Mouse (Mus musculus) myocyte (in vitro differentiated cells): ENCODE measurements at regions not wholly inside any gene's neighbourhood (a gene's known extent, or its start where the extent isn't known, plus 50 kb on each side); places are given as distances from the start of the nearest gene placed in this dataset.

ENCODE experiments used
- H3K27me3 ChIP-seq: one replicate; pipeline ENCODE4 v1.6.1; 2011; ENCODE audit not compliant: control insufficient read depth, insufficient read depth, insufficient read length
- H3K36me3 ChIP-seq: one replicate; pipeline ENCODE4 v1.6.1; 2011; ENCODE audit not compliant: control insufficient read depth, insufficient read depth
- H3K4me2 ChIP-seq: one replicate; pipeline ENCODE4 v1.6.1; 2011; ENCODE audit warnings: low read depth, control low read depth
- H3K4me3 ChIP-seq: one replicate; pipeline ENCODE4 v1.5.1; 2011; ENCODE audit warnings: mild to moderate bottlenecking, control low read depth, moderate library complexity
- H3K79me2 ChIP-seq: one replicate; pipeline ENCODE4 v1.6.1; 2011; ENCODE audit not compliant: control insufficient read depth, insufficient read depth
- H3ac ChIP-seq: one replicate; pipeline ENCODE4 v1.6.1; 2011; ENCODE audit not compliant: control insufficient read depth, insufficient read length
- CEBPB ChIP-seq: IDR thresholded peaks from 2 replicates; pipeline ENCODE4 v1.6.1; 2011; ENCODE audit warnings: mild to moderate bottlenecking, moderate library complexity; ENCODE audit not compliant: poor library complexity, insufficient read depth, severe bottlenecking
- E2F4 ChIP-seq: IDR thresholded peaks from one replicate; pipeline ENCODE4 v1.6.1; 2011; ENCODE audit warnings: mild to moderate bottlenecking, control low read depth, moderate library complexity; ENCODE audit not compliant: insufficient read depth
- MAX ChIP-seq: IDR thresholded peaks from one replicate; pipeline ENCODE4 v1.6.1; 2011; ENCODE audit warnings: low read depth, mild to moderate bottlenecking, control low read depth
- MYOD1 ChIP-seq, 3 experiments: IDR thresholded peaks; one replicate each; pipeline ENCODE4 v1.6.1; 2011; ENCODE audit warnings: control low read depth in 2 of 3, low read depth in 2 of 3, mild to moderate bottlenecking in 2 of 3, moderate library complexity in 1 of 3; ENCODE audit not compliant: insufficient read length in 2 of 3, control insufficient read depth in 1 of 3
- MYOG ChIP-seq, 3 experiments: IDR thresholded peaks; one replicate each; pipeline ENCODE4 v1.6.1; 2011; ENCODE audit warnings: control low read depth in 2 of 3, low read depth in 2 of 3, mild to moderate bottlenecking in 2 of 3; ENCODE audit not compliant: insufficient read length in 2 of 3, control insufficient read depth in 1 of 3, insufficient read depth in 1 of 3
- POLR2A ChIP-seq: IDR thresholded peaks from one replicate; pipeline ENCODE4 v1.6.1; 2011; ENCODE audit warnings: low read depth, mild to moderate bottlenecking, control low read depth, moderate library complexity; ENCODE audit not compliant: insufficient read length
- POLR2AphosphoS2 ChIP-seq: IDR thresholded peaks from one replicate; pipeline ENCODE4 v1.6.1; 2011; ENCODE audit warnings: low read depth, control low read depth; ENCODE audit not compliant: insufficient read length
- REST ChIP-seq: IDR thresholded peaks from one replicate; pipeline ENCODE4 v1.6.1; 2011; ENCODE audit warnings: mild to moderate bottlenecking, control low read depth, moderate library complexity; ENCODE audit not compliant: insufficient read depth, insufficient read length
- SRF ChIP-seq: IDR thresholded peaks from one replicate; pipeline ENCODE4 v1.6.1; 2011; ENCODE audit warnings: low read depth; ENCODE audit not compliant: control insufficient read depth, insufficient read length
- TCF12 ChIP-seq: IDR thresholded peaks from one replicate; pipeline ENCODE4 v1.6.1; 2011; ENCODE audit warnings: mild to moderate bottlenecking, control low read depth; ENCODE audit not compliant: poor library complexity, insufficient read depth, severe bottlenecking
- TCF3 ChIP-seq: IDR thresholded peaks from one replicate; pipeline ENCODE4 v1.6.1; 2011; ENCODE audit warnings: low read depth, control low read depth; ENCODE audit not compliant: insufficient read length
- USF1 ChIP-seq: IDR thresholded peaks from one replicate; pipeline ENCODE4 v1.6.1; 2011; ENCODE audit warnings: low read depth, mild to moderate bottlenecking, control low read depth, moderate library complexity

DNA sequence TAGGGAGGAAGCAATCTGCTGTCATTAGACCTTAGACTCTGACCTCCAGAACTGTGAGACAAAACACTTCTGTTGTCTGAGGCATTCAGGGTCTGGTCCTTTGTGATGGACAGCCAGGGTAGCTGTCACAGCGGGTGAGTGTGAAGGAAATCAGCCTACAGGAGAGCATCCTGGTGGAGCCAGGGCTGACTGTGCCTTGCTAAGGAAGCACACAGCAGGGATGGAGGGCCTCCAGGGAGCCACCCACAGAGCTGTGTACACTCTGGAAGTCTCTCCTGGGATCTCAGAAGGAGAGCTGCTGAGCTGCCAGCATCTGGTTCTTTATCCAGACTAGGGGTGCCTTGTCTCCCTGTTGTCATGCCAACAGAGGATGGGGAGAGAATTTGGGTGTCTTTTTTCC lies 74.4 kb upstream of the Dpt start:
- Histone ChIP-seq H3K36me3 (no peaks in the 10 kb centered on the region), H3K4me3 (no peak overlapping the region), H3K27me3 (no peaks in the 10 kb centered on the region), H3ac (no peak overlapping the region), H3K79me2 (no peaks in the 10 kb centered on the region), H3K4me2 (no peak overlapping the region)
- TF ChIP-seq E2F4: no peak
- no peak for TF ChIP-seq TCF3
- no peak for TF ChIP-seq REST

DNA sequence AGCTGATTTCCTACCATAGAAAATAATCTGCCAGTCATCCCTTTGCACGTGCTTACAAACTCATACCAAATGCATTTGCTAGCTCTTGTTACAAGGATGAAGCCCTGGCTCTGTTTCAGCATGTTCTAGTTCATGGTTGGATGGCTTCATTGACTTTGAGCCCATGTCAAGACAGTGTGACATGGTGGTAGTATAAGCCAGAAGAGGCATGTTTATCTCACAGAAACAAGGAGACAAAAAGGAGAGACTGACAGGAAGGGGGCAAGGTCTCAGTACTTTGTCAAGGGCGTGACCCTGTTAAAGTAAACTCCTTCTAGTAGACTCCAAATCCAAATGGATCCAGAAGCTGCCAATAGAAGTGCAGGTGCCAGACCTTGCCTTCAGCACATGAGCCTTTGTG lies 81.5 kb upstream of the Dpt start:
- TF ChIP-seq REST: no peak
- no peak for TF ChIP-seq TCF3
- TF ChIP-seq MAX: no peak
- no peak for TF ChIP-seq TCF12
- no peak for TF ChIP-seq E2F4
- TF ChIP-seq MYOD1 (IDR thresholded peaks at IDR 0.05; ENCODE audit: control insufficient read depth in 1 of 3, insufficient read length in 2 of 3, low read depth in 2 of 3): no peak
- TF ChIP-seq CEBPB: no peak
- TF ChIP-seq USF1: no peak

DNA sequence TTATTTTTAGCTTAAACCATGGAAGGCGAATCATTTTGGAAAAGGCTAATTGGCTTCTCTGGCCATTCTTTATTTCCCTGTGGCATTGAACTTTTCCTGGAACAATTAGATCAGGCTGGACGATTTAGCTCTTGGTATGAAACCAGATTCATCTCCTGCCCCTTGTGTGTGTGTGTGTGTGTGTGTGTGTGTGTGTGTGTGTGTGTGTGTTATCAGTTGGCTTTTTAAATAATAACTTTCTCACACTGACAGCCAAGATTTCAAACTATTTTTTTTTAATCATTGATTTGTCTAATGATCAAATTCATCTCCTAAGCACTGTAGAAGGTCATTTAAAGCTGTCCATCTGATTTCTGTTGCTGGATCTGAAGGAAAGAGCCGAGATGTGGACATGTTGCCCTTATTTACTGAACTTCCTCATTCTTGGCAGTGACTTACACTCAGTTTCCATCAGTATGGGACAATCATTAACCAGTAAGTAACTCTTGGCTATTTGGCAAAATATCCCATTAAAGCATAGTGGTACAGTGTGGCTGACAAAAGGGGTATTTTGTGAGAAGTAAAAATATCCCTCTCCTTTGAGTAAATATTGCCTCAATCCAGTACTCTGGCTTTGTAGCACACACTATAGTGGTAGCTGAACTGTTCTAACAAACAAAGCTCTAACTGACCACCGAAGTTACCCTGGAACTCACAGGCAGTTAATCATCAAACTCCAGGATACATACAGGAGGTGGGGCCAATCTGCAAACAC lies 82.5 kb upstream of the Dpt start:
- no peaks in the 10 kb centered on the region for H3K36me3 ChIP-seq
- no peak overlapping the region for H3K4me3 ChIP-seq
- no peaks in the 10 kb centered on the region for H3K27me3 ChIP-seq
- H3K79me2 ChIP-seq: no peaks in the 10 kb centered on the region
- no peak overlapping the region for H3ac ChIP-seq
- H3K4me2 ChIP-seq: no peak overlapping the region
- TF ChIP-seq E2F4: no peak
- TF ChIP-seq MYOD1 (IDR thresholded peaks at IDR 0.05; ENCODE audit: control insufficient read depth in 1 of 3, insufficient read length in 2 of 3, low read depth in 2 of 3): no peak
- no peak for TF ChIP-seq REST
- TF ChIP-seq CEBPB: no peak
- no peak for TF ChIP-seq SRF
- no peak for TF ChIP-seq TCF3
- no peak for TF ChIP-seq POLR2A
- TF ChIP-seq USF1: no peak
- no peak for TF ChIP-seq TCF12
- TF ChIP-seq MAX: no peak
- TF ChIP-seq MYOG (IDR thresholded peaks at IDR 0.05; ENCODE audit: control insufficient read depth in 1 of 3, insufficient read depth in 1 of 3, insufficient read length in 2 of 3, low read depth in 2 of 3): no peak
- TF ChIP-seq POLR2AphosphoS2: no peak

More for the DNA sequence above, 81.5 kb upstream of the Dpt start:
- no peak overlapping the region for H3ac ChIP-seq
- H3K4me2 ChIP-seq: no peak overlapping the region
- no peak overlapping the region for H3K4me3 ChIP-seq
- no peaks in the 10 kb centered on the region for H3K36me3 ChIP-seq
- no peaks in the 10 kb centered on the region for H3K27me3 ChIP-seq
- H3K79me2 ChIP-seq: no peaks in the 10 kb centered on the region

DNA sequence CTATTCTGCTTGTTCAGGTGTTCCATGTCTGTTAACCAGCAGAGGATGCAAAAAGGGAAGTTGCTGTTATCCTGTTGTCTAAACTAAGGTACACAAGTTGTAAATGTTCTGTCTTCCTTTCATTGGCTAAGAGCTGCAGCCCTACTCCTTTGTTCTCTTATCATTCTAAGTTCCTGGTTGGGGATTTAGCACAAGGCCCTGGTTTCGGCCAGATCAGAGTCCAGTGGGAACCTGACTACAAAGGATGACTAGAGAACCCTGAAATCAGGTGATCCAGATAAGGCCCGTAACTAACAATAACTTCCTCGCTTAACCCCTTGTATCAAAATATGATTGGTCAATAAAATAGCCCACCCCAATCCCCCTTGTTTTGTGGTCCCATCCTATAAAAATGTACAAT lies 83.9 kb upstream of the Dpt start:
- no peak for TF ChIP-seq E2F4
- no peak for TF ChIP-seq USF1
- no peak for TF ChIP-seq TCF3
- no peak for TF ChIP-seq CEBPB
- TF ChIP-seq TCF12: no peak
- no peak for TF ChIP-seq MAX
- TF ChIP-seq POLR2AphosphoS2: no peak
- no peak for TF ChIP-seq SRF
- no peak for TF ChIP-seq MYOD1 (IDR thresholded peaks at IDR 0.05; ENCODE audit: control insufficient read depth in 1 of 3, insufficient read length in 2 of 3, low read depth in 2 of 3)
- TF ChIP-seq REST: no peak
- no peak for TF ChIP-seq POLR2A
- TF ChIP-seq MYOG (IDR thresholded peaks at IDR 0.05; ENCODE audit: control insufficient read depth in 1 of 3, insufficient read depth in 1 of 3, insufficient read length in 2 of 3, low read depth in 2 of 3): no peak
- Histone ChIP-seq H3K4me2 (no peak overlapping the region), H3ac (no peak overlapping the region), H3K79me2 (no peaks in the 10 kb centered on the region), H3K36me3 (no peaks in the 10 kb centered on the region), H3K4me3 (no peak overlapping the region), H3K27me3 (no peaks in the 10 kb centered on the region)

DNA sequence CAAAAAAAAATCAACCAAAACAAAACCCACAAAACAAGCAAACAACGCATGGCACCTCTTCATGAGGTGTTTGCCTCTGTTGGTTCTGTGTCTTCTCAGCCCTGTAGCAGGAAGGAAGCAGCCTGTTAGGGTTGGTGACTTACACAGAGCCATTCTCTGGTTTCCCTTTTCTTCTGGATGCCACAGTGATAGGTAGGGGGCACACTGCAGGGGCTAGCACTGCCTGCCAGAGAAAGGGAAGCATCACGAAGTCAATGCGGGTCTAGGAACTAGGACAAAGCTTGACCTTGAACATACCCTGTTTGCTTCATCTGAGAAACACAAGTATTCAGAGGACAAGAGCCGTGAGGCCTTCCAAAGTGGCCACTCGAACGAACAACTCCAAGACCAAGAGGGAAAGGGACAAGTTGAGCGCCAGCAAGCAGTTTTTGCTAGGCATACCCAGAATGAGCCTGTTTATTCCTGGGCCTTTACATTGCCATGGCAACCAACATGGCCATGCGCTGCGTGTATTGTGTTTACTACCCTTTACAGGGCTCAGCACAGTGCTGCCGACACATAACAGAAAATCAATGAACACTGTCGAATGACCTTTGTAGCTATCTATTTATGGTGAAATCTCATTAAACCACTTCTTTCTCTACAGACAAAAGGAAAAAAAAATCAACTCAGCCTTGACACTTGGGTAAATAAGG lies 91.9 kb upstream of the Dpt start:
- no peak overlapping the region for H3K4me2 ChIP-seq
- TF ChIP-seq TCF12 (no peak), POLR2A (no peak), SRF (no peak), TCF3 (no peak), MYOG (IDR thresholded peaks at IDR 0.05; ENCODE audit: control insufficient read depth in 1 of 3, insufficient read depth in 1 of 3, insufficient read length in 2 of 3, low read depth in 2 of 3) (no peak), POLR2AphosphoS2 (no peak), CEBPB (no peak), E2F4 (no peak), MAX (no peak)
- no peaks in the 10 kb centered on the region for H3K36me3 ChIP-seq
- no peak overlapping the region for H3ac ChIP-seq
- no peak overlapping the region for H3K4me3 ChIP-seq
- no peaks in the 10 kb centered on the region for H3K27me3 ChIP-seq
- H3K79me2 ChIP-seq: no peaks in the 10 kb centered on the region
